Comparison of ENCODE assay signal across 15 mouse cellular contexts in genomic region chr17:84758971-84759370, GRCm38 (mm10).
"Had no signal": no experiment of that assay in that cellular context is flagged by ENCODE, and none has a peak within 500 bp of the region (broad histone marks: within the 10 kb centered on the region; RNA-seq: fewer than 3 reads in every experiment).

No protein-coding gene starts in this region.

- DNase-seq: kidney, adult 9 months; kidney, postnatal 36 days; liver; lung, embryonic 14.5 days; lung, postnatal 10 days; lung, postnatal 4 days; midbrain, embryonic 14.5 days; thymus, postnatal 25 days had no signal

- H3K9me3 ChIP-seq: limb, embryonic 12.5 days; liver, embryonic 15.5 days; midbrain, embryonic 10.5 days; neural tube, embryonic 12.5 days had no signal

- H3K27me3 ChIP-seq: limb, embryonic 12.5 days; liver, embryonic 15.5 days; neural tube, embryonic 12.5 days had no signal

- H3K9ac ChIP-seq: limb, embryonic 12.5 days; liver, embryonic 15.5 days; lung, embryonic 14.5 days; neural tube, embryonic 12.5 days had no signal

- H3K27ac ChIP-seq: kidney, postnatal 0 days; limb, embryonic 12.5 days; liver, embryonic 15.5 days; midbrain, embryonic 10.5 days; neural tube, embryonic 12.5 days; stomach, postnatal 0 days had no signal

- H3K4me1 ChIP-seq: limb, embryonic 12.5 days; neural tube, embryonic 12.5 days had no signal

- H3K4me3 ChIP-seq: limb, embryonic 12.5 days; liver, embryonic 15.5 days; midbrain, embryonic 10.5 days; myocyte; neural tube, embryonic 12.5 days had no signal

- H3K4me2 ChIP-seq: limb, embryonic 12.5 days; liver, embryonic 15.5 days; lung, embryonic 14.5 days; neural tube, embryonic 12.5 days had no signal
